Mouse (Mus musculus): ENCODE results near the gene Fbxl15. TPM values are rescaled to one million over a fixed set of nuclear protein-coding genes. Genes with fewer than 3 reads are reported as not detected.

Gene Fbxl15
- polyA plus RNA-seq, 1 experiment from 2014 or later: 25.5 TPM

DNA sequence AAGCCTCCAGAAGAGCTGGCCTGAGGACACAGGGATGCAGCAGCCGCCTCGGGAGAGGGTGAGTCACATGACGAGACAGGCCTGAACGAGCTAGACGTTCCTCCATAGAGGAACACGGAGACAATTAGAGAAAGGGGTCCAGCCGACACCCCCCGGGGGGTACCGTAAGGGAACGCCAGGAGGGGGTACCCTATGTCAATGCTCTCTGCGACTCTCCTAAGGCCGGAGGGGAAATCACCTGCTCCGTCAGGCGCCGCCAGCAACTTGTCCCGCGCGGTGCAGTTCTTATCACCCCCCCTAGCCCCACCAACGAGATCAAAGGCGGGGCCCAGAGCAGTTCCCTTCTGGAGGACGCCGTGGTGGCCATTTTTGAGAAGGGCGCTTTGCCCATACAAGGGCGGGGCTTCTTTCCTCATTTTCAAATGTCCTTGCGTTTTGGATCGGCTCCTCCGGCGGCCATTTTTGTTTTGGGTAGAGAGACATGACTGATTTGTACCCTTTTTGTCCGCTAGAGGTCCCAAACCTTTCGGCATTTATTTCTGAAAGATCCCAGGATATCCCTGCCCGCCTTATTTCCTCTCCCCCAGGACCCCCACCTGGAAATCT lies 10.4 kb downstream of the Fbxl15 start, which contains the start of gene Cuedc2:
Cuedc2 (minus strand) TSS at position 372 of the 606 bp plus-strand sequence.
- Histone ChIP-seq H3K36me3 (ENCODE audit: control insufficient read depth, insufficient read depth, low read length) (no peaks in the 10 kb centered on the region), H3K4me3 (ENCODE audit: low read depth, low read length) (peak within 1 kb of the TSS; percentile 73), H3K27me3 (ENCODE audit: control insufficient read depth, insufficient read depth, low read length) (no peaks in the 10 kb centered on the region), H3K27ac (ENCODE audit: low read depth, low read length) (peak within 1 kb of the TSS; percentile 57), H3K9ac (ENCODE audit: low read length) (peak within 1 kb of the TSS; percentile 88), H3K4me2 (peak within 1 kb of the TSS; percentile 81), H3K9me3 (ENCODE audit: control insufficient read depth, low read length) (no peaks in the 10 kb centered on the region), H3K4me1 (ENCODE audit: control insufficient read depth, insufficient read depth, low read length) (peaks cover 7% of the 10 kb centered on the region)
- 1% methylated on average over 31 of the region's 31 CpGs for WGBS
- peak; percentile 100 for DNase-seq (ENCODE audit: low spot score, missing footprints)
- peak; percentile 91 for ATAC-seq (ENCODE audit: low FRiP score)

DNA sequence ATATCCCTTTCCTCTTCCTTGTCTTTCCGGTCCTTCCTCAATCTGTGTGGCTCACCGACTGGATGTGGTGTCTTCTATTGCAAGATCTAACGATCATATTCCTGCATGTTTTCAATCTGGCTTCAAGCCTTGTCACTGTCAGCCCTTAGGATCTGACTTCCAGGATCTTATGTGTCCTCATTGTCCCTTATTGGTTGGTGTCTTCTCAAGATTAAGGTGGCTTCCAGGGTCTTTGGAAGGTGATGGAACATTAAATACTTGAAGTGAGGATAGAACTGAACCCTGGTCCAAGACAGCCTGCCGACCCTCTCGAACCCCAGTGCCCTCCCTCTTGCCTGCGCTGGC lies 10.9 kb downstream of the Fbxl15 start:
- 55% methylated on average over 6 of the region's 6 CpGs for WGBS
- Histone ChIP-seq H3K9me3 (ENCODE audit: control insufficient read depth, low read length) (no peaks in the 10 kb centered on the region), H3K27ac (ENCODE audit: low read depth, low read length) (no peak overlapping the region), H3K4me2 (peak overlapping the region; percentile 20), H3K4me1 (ENCODE audit: control insufficient read depth, insufficient read depth, low read length) (peaks cover 7% of the 10 kb centered on the region), H3K4me3 (ENCODE audit: low read depth, low read length) (peak overlapping the region; percentile 1; the same call in 1 of the 2 replicates), H3K27me3 (ENCODE audit: control insufficient read depth, insufficient read depth, low read length) (no peaks in the 10 kb centered on the region), H3K36me3 (ENCODE audit: control insufficient read depth, insufficient read depth, low read length) (no peaks in the 10 kb centered on the region), H3K9ac (ENCODE audit: low read length) (peak overlapping the region; percentile 11; the same call in 1 of the 2 replicates)
- ATAC-seq (ENCODE audit: low FRiP score) (peak; percentile 23; the same call in 1 of the 2 replicates), DNase-seq (ENCODE audit: low spot score, missing footprints) (no peak)

DNA sequence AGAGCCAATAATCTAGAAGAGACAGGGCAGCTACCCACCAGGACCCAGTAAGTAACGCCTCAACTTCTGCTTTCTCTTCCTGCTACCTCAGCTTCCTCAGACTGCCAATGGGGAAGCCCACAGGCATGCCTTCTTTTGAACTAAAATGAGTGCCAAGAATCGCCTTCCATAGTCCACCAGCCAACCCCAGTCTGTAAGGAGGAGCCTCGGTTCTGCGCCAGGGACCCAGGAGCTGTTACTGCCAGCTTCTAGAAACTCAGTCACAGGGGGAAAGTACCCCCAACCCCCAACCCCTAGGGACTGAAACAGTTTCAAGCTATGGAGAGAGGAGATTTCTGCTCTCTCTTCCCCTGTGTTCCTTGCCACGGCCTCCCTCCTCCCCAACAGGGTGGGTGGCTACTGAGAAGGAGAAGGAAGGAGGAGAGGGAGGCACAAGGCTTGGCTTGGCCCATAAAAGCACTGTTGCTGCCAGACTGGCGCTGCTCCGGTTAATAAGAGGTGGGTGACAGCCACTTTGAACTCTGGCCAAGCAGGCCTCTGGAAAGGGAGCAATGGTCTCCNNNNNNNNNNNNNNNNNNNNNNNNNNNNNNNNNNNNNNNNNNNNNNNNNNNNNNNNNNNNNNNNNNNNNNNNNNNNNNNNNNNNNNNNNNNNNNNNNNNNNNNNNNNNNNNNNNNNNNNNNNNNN lies 11.4 kb downstream of the Fbxl15 start:
- Histone ChIP-seq H3K9me3 (ENCODE audit: control insufficient read depth, low read length) (no peaks in the 10 kb centered on the region), H3K27me3 (ENCODE audit: control insufficient read depth, insufficient read depth, low read length) (no peaks in the 10 kb centered on the region), H3K4me1 (ENCODE audit: control insufficient read depth, insufficient read depth, low read length) (peaks cover 7% of the 10 kb centered on the region), H3K36me3 (ENCODE audit: control insufficient read depth, insufficient read depth, low read length) (no peaks in the 10 kb centered on the region), H3K9ac (ENCODE audit: low read length) (peak overlapping the region; percentile 11; the same call in 1 of the 2 replicates), H3K4me3 (ENCODE audit: low read depth, low read length) (no peak overlapping the region), H3K4me2 (no peak overlapping the region), H3K27ac (ENCODE audit: low read depth, low read length) (no peak overlapping the region)
- WGBS: 79% methylated on average over 7 of the region's 7 CpGs
- DNase-seq (ENCODE audit: low spot score, missing footprints): no peak
- ATAC-seq (ENCODE audit: low FRiP score): no peak

DNA sequence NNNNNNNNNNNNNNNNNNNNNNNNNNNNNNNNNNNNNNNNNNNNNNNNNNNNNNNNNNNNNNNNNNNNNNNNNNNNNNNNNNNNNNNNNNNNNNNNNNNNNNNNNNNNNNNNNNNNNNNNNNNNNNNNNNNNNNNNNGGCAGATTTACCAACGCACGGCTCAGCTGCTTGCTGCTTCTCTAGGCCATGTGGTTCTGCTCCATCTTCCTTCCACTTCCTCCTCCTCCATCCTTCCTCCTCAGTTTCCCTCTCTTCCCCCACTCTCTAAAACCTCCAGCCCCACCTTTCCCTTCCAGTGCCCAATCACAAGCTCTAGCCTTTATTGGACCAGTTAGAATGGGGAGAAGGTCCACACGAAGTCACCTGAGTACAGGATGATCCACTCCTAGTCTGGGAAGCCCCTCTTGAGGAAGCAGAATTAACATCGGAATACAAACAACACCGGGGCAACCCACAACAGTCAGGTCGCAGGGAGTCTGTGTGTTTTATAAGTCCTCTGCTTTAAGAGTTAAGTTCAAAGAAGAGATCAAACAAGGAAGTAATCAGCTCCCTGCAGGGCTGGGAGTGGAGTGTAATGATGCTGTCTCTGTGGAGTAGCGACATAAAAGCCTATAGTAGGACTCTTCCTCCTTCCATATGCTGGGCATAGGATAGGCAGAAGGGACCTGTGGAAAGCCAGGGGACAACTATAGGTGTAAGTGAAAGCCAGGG lies 16.9 kb downstream of the Fbxl15 start:
- H3K27ac ChIP-seq (ENCODE audit: low read depth, low read length): no peak overlapping the region
- no peaks in the 10 kb centered on the region for H3K36me3 ChIP-seq (ENCODE audit: control insufficient read depth, insufficient read depth, low read length)
- peaks cover 10% of the 10 kb centered on the region for H3K4me1 ChIP-seq (ENCODE audit: control insufficient read depth, insufficient read depth, low read length)
- no peak overlapping the region for H3K4me2 ChIP-seq
- DNase-seq (ENCODE audit: low spot score, missing footprints): no peak
- no peak overlapping the region for H3K9ac ChIP-seq (ENCODE audit: low read length)
- 23% methylated on average over 7 of the region's 7 CpGs for WGBS
- no peaks in the 10 kb centered on the region for H3K9me3 ChIP-seq (ENCODE audit: control insufficient read depth, low read length)
- H3K4me3 ChIP-seq (ENCODE audit: low read depth, low read length): no peak overlapping the region
- H3K27me3 ChIP-seq (ENCODE audit: control insufficient read depth, insufficient read depth, low read length): peaks cover 11% of the 10 kb centered on the region
- ATAC-seq (ENCODE audit: low FRiP score): no peak

DNA sequence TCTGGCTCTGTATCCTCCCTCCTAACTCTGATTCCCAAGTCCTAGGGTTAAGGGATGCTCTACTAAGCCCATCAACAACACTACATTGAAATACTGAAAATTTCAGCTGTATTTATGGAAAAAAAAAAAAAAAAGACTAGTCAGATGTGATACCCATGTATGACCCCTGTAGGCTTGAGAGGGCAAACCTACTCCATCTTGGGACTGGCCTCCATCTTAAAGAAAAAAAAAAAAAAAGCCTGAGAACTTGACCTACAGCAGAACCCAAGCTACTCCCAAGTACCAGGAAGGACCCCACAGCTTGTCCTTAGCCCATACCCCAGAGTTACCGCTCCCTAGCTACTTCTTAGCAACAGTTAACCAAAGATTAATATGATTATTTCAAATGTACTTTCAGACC lies 19.2 kb downstream of the Fbxl15 start:
- peaks cover 10% of the 10 kb centered on the region for H3K4me1 ChIP-seq (ENCODE audit: control insufficient read depth, insufficient read depth, low read length)
- H3K36me3 ChIP-seq (ENCODE audit: control insufficient read depth, insufficient read depth, low read length): no peaks in the 10 kb centered on the region
- no peak overlapping the region for H3K9ac ChIP-seq (ENCODE audit: low read length)
- H3K27me3 ChIP-seq (ENCODE audit: control insufficient read depth, insufficient read depth, low read length): peaks cover 23% of the 10 kb centered on the region
- H3K9me3 ChIP-seq (ENCODE audit: control insufficient read depth, low read length): no peaks in the 10 kb centered on the region
- WGBS: 94% methylated on average over 1 of the region's 1 CpGs
- no peak overlapping the region for H3K4me3 ChIP-seq (ENCODE audit: low read depth, low read length)
- no peak overlapping the region for H3K27ac ChIP-seq (ENCODE audit: low read depth, low read length)
- DNase-seq (ENCODE audit: low spot score, missing footprints) (no peak), ATAC-seq (ENCODE audit: low FRiP score) (no peak)
- no peak overlapping the region for H3K4me2 ChIP-seq

DNA sequence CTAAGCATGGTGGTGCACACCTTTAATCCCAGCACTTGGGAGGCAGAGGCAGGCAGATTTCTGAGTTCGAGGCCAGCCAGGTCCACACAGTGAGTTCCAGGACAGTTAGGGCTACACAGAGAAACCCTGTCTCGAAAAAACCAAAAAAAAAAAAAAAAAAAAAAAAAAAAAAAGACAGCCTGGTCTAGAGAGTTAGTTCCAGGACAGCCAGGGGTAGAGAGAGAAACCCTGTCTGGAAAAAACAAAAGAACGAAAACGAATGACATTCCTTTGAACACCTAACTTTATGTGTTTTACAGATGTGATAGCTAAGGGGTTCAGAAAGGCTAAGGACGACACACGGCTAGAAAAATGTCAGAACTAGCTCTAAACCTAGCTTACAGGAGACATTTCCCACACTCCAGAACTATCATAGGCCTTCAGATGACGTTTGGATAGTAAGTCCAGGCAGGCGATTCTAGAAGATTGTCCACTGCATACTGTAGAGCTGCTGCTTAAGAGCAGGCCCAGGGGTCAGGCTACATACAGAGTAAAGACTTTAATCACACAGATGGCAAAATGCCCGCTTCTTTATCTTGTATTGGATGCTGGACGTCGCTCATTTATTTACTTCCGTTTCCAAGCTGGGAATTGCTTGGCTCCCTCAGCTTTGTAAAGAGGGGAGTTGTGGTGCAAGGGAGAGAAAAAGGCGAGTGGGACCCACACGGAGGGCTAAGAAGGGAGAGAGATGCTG lies 20.1 kb downstream of the Fbxl15 start:
- H3K27ac ChIP-seq (ENCODE audit: low read depth, low read length): 0 out of 2 replicates have a peak overlapping the region, but pooled peaks have one; percentile 35
- ATAC-seq (ENCODE audit: low FRiP score) (peak; percentile 40; the same call in 1 of the 2 replicates), DNase-seq (ENCODE audit: low spot score, missing footprints) (no peak)

DNA sequence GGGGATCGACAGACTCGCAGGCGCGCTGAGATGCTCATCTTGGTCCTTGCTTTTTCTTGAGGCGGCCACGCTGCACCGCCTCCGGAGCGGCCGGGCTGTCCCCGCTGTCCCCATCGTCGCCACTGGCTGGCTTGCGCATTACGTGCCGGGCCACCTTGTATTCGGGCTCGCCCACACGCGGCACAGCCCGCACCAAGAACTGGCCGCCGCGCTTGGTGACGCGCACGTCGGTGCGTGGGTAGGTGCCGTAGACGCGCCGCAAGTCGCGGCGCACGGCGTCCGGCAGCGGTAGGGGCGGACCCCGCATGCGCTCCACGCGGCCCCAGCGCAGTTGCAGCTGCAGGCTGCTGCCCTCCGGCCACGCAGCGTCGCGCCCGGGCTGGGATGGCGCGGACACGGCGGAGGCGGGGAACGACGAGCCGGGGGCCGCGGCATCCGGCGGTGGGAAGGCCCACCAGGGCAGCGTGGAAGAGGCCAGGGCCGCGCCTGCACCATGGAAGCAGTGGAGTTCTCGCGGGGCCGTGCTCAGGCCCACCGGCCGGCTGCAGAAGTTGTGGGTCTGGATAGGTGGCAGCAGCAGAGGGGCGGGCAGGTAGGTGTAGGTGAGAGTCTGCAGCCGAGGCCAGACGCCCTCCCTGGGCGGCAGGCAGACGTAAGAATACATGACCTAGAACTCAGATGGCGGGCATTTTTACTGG lies 20.9 kb downstream of the Fbxl15 start:
- no peaks in the 10 kb centered on the region for H3K36me3 ChIP-seq (ENCODE audit: control insufficient read depth, insufficient read depth, low read length)
- peak overlapping the region; percentile 94 for H3K4me2 ChIP-seq
- H3K4me1 ChIP-seq (ENCODE audit: control insufficient read depth, insufficient read depth, low read length): peaks cover 10% of the 10 kb centered on the region
- DNase-seq (ENCODE audit: low spot score, missing footprints): peak; percentile 96
- peak overlapping the region; percentile 76 for H3K9ac ChIP-seq (ENCODE audit: low read length)
- ATAC-seq (ENCODE audit: low FRiP score): peak; percentile 89
- no peaks in the 10 kb centered on the region for H3K9me3 ChIP-seq (ENCODE audit: control insufficient read depth, low read length)
- H3K27me3 ChIP-seq (ENCODE audit: control insufficient read depth, insufficient read depth, low read length): peaks cover 23% of the 10 kb centered on the region
- H3K4me3 ChIP-seq (ENCODE audit: low read depth, low read length): peak overlapping the region; percentile 56
- peak overlapping the region; percentile 35; the same call in 1 of the 2 replicates for H3K27ac ChIP-seq (ENCODE audit: low read depth, low read length)
- WGBS: 1% methylated on average over 77 of the region's 78 CpGs

More for the DNA sequence above, 20.1 kb downstream of the Fbxl15 start:
- Histone ChIP-seq H3K27me3 (ENCODE audit: control insufficient read depth, insufficient read depth, low read length) (peaks cover 23% of the 10 kb centered on the region), H3K4me2 (peak overlapping the region; percentile 94), H3K4me1 (ENCODE audit: control insufficient read depth, insufficient read depth, low read length) (peaks cover 10% of the 10 kb centered on the region), H3K4me3 (ENCODE audit: low read depth, low read length) (peak overlapping the region; percentile 56), H3K9ac (ENCODE audit: low read length) (peak overlapping the region; percentile 76), H3K9me3 (ENCODE audit: control insufficient read depth, low read length) (no peaks in the 10 kb centered on the region), H3K36me3 (ENCODE audit: control insufficient read depth, insufficient read depth, low read length) (no peaks in the 10 kb centered on the region)
- WGBS: 36% methylated on average over 14 of the region's 14 CpGs

DNA sequence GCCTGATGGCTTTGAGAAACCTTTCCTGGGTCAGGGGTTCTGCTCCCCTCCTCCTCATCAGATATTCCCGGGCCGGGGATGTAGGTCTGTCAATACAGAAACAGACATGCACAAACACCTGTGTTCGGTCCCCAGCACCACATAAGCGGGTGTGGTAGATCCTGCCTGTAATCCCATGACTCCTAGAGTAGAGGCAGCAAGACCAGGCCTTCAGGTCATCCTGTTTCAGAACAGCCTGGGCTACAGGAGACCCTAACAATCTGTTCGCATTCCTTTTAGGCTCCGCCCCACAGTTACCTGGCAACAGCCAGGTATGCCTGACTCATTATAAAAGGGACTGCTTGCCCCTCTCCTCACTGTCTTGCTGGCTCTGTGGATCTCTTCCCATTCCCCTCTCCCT lies 21.6 kb downstream of the Fbxl15 start:
- DNase-seq (ENCODE audit: low spot score, missing footprints) (no peak), ATAC-seq (ENCODE audit: low FRiP score) (no peak)
- Histone ChIP-seq H3K27me3 (ENCODE audit: control insufficient read depth, insufficient read depth, low read length) (peaks cover 23% of the 10 kb centered on the region), H3K36me3 (ENCODE audit: control insufficient read depth, insufficient read depth, low read length) (no peaks in the 10 kb centered on the region), H3K4me3 (ENCODE audit: low read depth, low read length) (peak overlapping the region; percentile 56), H3K9me3 (ENCODE audit: control insufficient read depth, low read length) (no peaks in the 10 kb centered on the region), H3K27ac (ENCODE audit: low read depth, low read length) (no peak overlapping the region), H3K4me1 (ENCODE audit: control insufficient read depth, insufficient read depth, low read length) (peaks cover 10% of the 10 kb centered on the region), H3K9ac (ENCODE audit: low read length) (peak overlapping the region; percentile 76; the same call in 1 of the 2 replicates), H3K4me2 (peak overlapping the region; percentile 94)
- WGBS: 29% methylated on average over 6 of the region's 6 CpGs

Measured in midbrain, embryonic 11.5 days (tissue).